Mouse (Mus musculus) left cerebral cortex, postnatal 4 days (tissue): ENCODE data around the gene Kifc5b. TPM values are rescaled to one million over a fixed set of nuclear protein-coding genes. Genes with fewer than 3 reads are reported as not detected.
"Not testable (repeated sequence)": the region's sequence is repeated elsewhere in the genome, so short reads cannot be mapped to it uniquely, and the experiment has no call there.

ENCODE experiments used
- DNase-seq: peaks from one replicate; pipeline ENCODE4 v3.0.0-alpha.2; 2022
- intact Hi-C: fragments of 180-260 bp; cut with DNase I; formaldehyde crosslinking; loops from one replicate; pipeline ENCODE4 v1.15.1; 2025
- total RNA-seq, 2 experiments: library from RNA; stranded (reverse); gene quantifications; 2 replicates each; pipeline ENCODE4 v1.2.3; 2021

The Kifc5b gene
- total RNA-seq, 2 experiments from 2014 or later, result 4.8 to 6.0 TPM

GRCm38 (mm10) chr17:26917560-26917959 lies 669 bp downstream of the Kifc5b start:
- intact Hi-C loops, DNase-seq: not testable (repeated sequence)

- no peak for DNase-seq
- intact Hi-C loops, result no loop called here
Observed at GRCm38 (mm10) chr17:26918343-26918742, 1.5 kb downstream of the Kifc5b start.

- intact Hi-C loops, DNase-seq: not testable (repeated sequence)
Observed at GRCm38 (mm10) chr17:26919516-26919915, 2.6 kb downstream of the Kifc5b start.

GRCm38 (mm10) chr17:26922368-26922767 lies 5.5 kb downstream of the Kifc5b start:
- intact Hi-C loops, DNase-seq: not testable (repeated sequence)

- DNase-seq, intact Hi-C loops: not testable (repeated sequence)
Observed at GRCm38 (mm10) chr17:26925414-26925813, 8.5 kb downstream of the Kifc5b start.

- DNase-seq, result peak; percentile 55
- intact Hi-C loops, result not testable (repeated sequence)
Observed at GRCm38 (mm10) chr17:26931795-26932194, 14.9 kb downstream of the Kifc5b start.

- DNase-seq, result peak; percentile 96
- intact Hi-C loops, result no loop called here
Observed at GRCm38 (mm10) chr17:26932839-26933398, 16.0 kb downstream of the Kifc5b start, which contains the start of gene Phf1. Gene Phf1 (plus strand): TSS chr17:26933052.

- no peak for DNase-seq
- intact Hi-C loops, result no loop called here
Observed at GRCm38 (mm10) chr17:26933419-26933818, 16.5 kb downstream of the Kifc5b start.

- intact Hi-C loops, result no loop called here
- DNase-seq, result no peak
Observed at GRCm38 (mm10) chr17:26933885-26934827, 17.3 kb downstream of the Kifc5b start.

GRCm38 (mm10) chr17:26935027-26935426 lies 18.1 kb downstream of the Kifc5b start:
- DNase-seq, result no peak
- intact Hi-C loops, result no loop called here

- no peak for DNase-seq
- intact Hi-C loops, result no loop called here
Observed at GRCm38 (mm10) chr17:26936453-26936852, 19.6 kb downstream of the Kifc5b start.

- no peak for DNase-seq
- intact Hi-C loops, result no loop called here
Observed at GRCm38 (mm10) chr17:26936921-26937695, 20.2 kb downstream of the Kifc5b start.

- DNase-seq, result no peak
- intact Hi-C loops, result no loop called here
Observed at GRCm38 (mm10) chr17:26937883-26938695, 21.2 kb downstream of the Kifc5b start.

- intact Hi-C loops, result no loop called here
- no peak for DNase-seq
Observed at GRCm38 (mm10) chr17:26938731-26939130, 21.8 kb downstream of the Kifc5b start.

GRCm38 (mm10) chr17:26939178-26939972 lies 22.5 kb downstream of the Kifc5b start, which contains the start of gene Cuta:
Gene Cuta (minus strand): TSS chr17:26939569.
- DNase-seq, result peak; percentile 100
- intact Hi-C loops, result no loop called here

- no peak for DNase-seq
- intact Hi-C loops, result no loop called here
Observed at GRCm38 (mm10) chr17:26939973-26940300, 23.0 kb downstream of the Kifc5b start.

GRCm38 (mm10) chr17:26941031-26941789 lies 24.3 kb downstream of the Kifc5b start, which contains the start of gene Syngap1:
Gene Syngap1 (plus strand): TSS chr17:26941253.
- intact Hi-C loops, result no loop called here
- DNase-seq, result peak; percentile 80

GRCm38 (mm10) chr17:26941841-26942570 lies 25.1 kb downstream of the Kifc5b start:
- intact Hi-C loops, result no loop called here
- no peak for DNase-seq
